1 mouse cellular context compared by ENCODE assay signal in the genomic region with DNA sequence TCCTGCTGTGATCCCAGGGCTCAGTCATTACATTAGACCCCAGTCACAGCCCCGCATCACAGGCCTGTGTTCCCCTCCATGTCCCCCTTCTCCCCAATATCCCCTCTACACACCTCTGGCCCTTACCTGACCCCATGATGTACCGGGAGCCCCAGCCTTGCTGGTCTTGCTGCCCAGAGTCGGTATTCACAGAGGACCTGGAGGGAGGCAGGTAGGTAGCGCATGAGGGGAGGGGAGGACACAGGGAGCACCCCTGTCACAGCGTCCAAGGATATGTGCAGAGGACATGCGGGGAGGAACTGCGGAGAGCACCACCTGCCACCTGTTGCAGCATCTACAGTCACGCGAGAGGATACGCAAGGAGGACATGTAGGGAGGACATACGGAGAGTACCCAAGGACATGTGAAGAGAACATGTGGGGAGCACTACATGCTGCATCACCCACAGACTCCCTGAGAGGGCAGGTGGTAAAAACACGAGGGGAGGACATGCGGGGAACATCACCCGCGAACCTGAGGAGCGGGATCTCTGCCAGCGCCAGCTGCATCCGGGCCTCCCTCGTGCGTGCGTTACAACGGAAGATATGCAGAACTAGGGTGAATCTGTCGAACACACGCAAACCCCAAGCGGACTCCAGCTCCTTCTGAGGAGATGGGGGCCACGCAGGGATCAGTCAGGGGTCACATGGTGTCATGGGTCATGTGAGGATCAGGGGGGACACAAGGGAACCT.
TF ChIP-seq lines count a peak whose summit lies in the region.

No protein-coding gene starts in this region.

TF ChIP-seq in CH12.LX, 34 proteins besides CTCF, POLR2A, EP300 and RAD21:
- TF ChIP-seq GABPA (IDR thresholded peaks at IDR 0.05; ENCODE audit: insufficient replicate concordance, low read depth, low read length): no peak
- TF ChIP-seq JUND (conservative IDR thresholded peaks at IDR 0.05; ENCODE audit: low read depth, low read length): no peak
- TF ChIP-seq NELFE (IDR thresholded peaks at IDR 0.05; ENCODE audit: low read depth, low read length): no peak
- no peak for TF ChIP-seq CHD1 (IDR thresholded peaks at IDR 0.05; ENCODE audit: low read depth, low read length)
- TF ChIP-seq MYC (IDR thresholded peaks at IDR 0.05; ENCODE audit: low read depth, low read length): no peak
- TF ChIP-seq BHLHE40 (IDR thresholded peaks at IDR 0.05; ENCODE audit: low read depth, low read length): no peak
- TF ChIP-seq KAT2A (IDR thresholded peaks at IDR 0.05; ENCODE audit: insufficient replicate concordance, low read length): no peak
- no peak for TF ChIP-seq MAX (IDR thresholded peaks at IDR 0.05; ENCODE audit: low read length)
